Mouse (Mus musculus): ENCODE data around the gene Fis1.
"Not testable (repeated sequence)": the region's sequence is repeated elsewhere in the genome, so short reads cannot be mapped to it uniquely, and the experiment has no call there.

Gene Fis1

DNA sequence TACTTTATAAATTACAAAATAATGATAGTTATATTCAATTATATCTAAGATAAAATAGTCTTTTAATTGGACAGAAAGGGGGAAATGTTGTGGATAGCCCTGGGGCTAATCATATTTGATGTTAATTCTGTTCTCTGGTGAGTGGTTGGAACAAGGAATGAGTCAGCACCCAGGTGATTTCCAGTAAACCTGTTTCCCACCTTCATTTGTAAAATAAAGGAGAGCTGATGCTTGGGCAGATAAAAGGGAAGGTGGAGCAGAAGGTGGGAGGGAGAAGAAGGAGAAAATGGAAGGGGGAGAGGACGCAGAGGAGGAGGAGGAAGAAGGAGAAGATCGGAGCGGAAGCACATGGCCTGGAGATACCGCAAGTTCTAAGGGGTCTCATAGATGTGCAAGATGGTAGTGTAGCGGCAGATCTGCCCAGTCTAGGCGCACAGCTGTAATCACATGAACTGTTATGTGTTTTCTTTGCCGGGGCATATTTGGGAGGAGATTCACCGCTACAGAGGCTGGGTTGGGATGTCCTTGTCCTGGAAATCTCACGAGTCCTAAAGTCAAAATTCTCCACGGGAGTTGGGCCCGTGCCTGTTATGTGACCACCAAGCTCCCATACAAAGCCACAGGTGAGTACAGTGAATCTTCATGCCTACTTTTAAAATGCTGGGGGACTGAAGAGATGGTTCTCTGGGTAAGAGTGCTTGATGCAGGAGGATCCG lies 12.1 kb upstream of the Fis1 start:
- CTCF ChIA-PET: no interaction called here

DNA sequence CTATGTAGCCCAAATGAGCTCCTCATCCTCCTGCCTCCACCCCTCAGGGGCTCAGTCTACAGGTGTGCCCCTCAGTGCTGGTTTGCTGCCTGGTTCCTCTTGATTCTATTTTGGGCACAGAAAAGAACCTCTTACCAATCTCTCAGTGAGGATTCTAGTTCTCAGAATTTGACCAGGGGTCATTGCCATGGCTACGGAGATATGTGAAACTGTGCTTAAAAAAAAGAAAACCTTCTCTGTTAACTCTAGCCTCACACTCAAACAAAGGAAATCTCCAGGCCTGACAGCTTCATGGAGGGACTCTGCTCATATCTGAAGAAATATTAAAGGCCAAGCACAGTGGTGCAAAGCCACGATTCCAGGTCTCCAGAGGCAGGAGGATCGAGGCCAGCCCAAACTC lies 10.3 kb upstream of the Fis1 start:
- CTCF ChIA-PET: interaction anchor here (0.7 kb wide), 1 partner anchor 535 kb away, joined by 5 read pairs; no protein-coding TSS in a partner anchor

DNA sequence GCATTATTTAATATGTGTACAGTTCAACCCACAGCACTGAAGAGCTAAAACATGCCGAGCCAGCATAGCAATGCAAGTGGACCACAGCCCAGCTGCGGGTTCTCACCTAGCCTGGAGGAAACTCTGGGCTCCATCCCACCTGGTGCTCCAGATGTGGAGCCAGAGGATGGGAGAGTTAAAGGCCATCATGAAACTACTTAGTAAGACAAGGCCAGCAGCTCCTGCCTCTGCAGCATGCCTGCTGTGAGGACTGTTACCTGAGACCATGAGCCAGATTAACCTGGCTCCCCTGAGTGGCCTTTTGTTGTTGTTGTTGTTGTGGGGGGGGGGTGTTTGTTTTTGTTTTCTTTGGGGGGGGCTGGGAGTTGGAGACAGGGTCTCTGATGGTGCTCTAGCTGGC lies 9.7 kb upstream of the Fis1 start:
- CTCF ChIA-PET: no interaction called here

DNA sequence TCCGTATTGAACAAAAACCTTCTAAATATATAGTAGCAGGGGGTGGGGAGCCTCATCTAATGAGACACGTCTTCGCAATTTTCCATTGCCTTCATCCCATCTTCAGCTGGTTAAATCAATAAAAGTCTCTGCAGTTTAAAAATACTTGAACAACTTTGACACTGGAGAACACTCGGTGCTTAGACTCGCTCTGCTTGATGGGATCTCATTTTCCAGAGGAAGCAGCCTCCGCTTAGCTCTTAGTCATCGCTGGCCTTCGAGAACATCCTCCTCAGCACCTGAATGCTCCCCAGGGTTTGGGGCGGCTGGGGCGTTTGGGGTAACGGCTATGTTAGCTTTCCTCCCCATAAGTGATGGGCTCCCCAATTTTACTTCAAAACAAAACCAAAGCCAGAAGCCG lies 8.0 kb upstream of the Fis1 start:
- CTCF ChIA-PET: interaction anchor here (1.2 kb wide), 1 partner anchor 10 kb away, joined by 4 read pairs; no protein-coding TSS in a partner anchor

DNA sequence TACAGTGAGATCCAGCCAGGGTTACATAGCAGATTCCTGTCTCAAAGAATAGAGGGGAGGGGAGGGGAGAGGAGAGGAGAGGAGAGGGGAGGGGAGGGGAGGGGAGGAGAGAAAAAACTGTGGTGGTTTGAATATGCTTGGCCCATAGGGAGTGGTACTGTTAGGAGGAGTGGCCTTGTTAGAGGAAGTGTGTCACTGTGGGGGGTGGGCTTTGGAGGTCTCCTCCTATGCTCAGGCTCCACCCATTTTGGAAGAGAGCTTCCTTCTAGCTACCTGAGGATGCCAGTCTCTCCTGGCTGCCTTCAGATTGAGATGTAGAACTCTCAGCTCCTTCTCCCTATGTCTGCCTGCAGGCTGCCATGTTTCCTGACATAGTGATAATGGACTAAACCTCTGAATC lies 5.2 kb upstream of the Fis1 start:
- CTCF ChIA-PET: no interaction called here

DNA sequence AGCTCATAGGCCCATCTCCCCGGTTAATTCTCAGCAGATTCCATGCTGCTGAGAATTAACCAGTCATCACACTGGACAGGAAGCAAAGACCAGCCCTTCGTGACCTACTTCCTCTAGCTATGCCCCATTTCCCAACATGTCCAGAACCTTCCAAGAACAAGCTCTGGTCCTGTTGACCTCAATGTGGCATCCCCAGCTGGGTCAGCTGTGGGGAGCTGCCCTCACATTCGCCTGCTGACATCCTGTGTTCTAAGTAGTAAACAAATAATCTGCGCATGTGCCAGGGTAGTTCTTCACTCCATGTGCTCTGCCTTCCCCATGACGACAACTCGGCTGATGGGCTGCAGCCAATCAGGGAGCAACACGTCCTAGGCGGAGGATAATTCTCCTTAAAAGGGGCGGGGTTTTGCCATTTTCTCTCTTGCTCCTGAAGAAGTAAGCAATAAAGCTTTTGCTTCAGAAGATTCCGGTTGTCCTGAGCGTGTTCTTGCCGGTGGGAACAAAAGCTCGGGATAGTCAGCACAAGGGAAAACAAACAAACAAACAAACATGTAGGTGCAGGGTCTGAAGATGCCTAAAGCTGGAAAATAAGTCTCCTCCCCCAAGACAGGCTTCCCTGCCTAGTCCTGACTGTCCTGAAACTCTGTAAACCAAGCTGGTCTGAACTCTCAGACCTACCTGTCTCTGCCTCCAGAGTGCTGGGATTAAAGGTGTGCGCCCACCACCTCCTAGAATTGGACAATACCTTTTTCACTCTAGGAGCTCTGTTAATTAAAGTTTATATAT lies 3.3 kb upstream of the Fis1 start:
- CTCF ChIA-PET: not testable (repeated sequence)

DNA sequence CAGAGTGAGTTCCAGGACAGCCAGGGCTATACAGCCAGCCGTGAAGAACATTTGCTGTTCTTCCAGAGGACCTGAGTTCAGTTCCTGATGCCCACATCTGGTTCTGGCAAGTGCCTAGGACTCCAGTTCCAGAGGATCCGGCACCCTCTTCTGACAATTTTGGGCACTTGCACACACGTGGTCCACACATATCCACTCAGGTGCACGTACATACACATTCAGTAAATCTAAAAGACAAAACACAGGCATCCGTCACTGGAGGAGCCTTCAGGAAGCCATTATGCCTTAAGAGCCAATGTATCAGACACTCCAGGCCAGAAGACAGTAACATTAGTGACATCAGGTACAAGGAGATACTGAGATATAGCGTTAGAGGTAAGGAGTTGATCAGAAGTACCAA lies 2.6 kb upstream of the Fis1 start:
- CTCF ChIA-PET: no interaction called here

DNA sequence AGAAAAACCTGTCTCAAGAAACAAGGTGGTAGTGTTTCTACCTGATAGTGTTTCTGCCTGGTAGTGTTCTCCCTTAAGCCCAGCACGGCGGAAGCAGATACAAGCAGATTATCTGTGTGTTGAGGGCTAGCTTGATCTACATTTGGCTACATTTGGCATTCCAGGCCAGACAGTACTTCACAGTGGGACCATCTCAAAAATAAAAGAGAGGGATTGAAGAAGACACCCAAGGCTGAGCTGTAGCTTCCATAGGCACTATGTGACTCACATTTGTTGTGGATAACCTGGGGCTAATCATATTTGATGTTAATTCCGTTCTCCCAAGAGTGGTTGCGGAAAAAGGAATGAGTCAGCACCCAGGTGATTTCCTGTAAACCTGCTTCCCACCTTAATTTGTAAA lies 922 bp upstream of the Fis1 start:
- CTCF ChIA-PET: no interaction called here

DNA sequence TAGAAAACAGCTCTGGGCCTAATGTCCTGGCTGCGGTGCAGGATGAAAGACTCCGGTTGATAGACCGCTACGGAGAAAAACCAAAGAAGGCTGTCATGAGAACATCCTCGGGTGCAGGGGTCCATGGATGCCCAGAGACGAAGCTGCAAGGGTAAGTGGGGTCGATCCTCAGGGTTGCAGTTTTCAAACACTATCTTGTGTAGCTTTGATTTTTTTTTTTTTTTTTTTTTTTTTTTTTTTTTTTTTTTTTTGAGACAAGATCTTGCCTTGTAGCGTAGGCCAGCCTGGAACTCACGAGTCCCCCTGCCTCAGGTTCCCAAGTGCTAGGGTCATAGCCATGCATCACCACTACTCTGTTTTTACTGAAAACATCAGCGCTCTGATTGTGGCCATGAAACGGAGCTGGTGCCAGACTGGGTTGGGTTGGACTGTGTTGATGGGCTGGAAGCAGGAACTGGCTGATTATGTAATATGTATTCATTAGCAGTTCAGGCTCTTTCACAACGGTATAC lies 421 bp downstream of the Fis1 start:
- CTCF ChIA-PET: interaction anchor here (1.3 kb wide), 1 partner anchor 26 kb away, joined by 5 read pairs; no protein-coding TSS in a partner anchor

DNA sequence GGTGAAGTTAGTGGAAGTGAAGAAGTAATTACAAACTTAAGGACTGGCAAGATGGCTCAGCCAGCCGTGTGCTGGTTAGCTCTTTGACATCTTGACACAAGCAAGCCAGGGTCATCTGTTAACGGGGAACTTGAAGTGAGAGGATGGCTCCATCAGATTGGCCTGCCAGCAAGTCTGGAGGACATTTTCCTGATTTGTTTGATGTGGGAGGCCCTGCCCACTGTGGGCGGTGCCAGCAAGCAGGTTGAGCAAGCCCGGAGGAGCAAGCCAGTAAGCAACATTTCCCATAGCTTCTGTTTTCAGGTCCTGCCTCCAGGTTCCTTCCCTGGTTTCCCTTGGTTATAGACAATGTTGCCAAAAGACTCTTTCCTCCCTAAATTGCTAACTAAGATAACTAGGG lies 2.5 kb downstream of the Fis1 start:
- CTCF ChIA-PET: no interaction called here

DNA sequence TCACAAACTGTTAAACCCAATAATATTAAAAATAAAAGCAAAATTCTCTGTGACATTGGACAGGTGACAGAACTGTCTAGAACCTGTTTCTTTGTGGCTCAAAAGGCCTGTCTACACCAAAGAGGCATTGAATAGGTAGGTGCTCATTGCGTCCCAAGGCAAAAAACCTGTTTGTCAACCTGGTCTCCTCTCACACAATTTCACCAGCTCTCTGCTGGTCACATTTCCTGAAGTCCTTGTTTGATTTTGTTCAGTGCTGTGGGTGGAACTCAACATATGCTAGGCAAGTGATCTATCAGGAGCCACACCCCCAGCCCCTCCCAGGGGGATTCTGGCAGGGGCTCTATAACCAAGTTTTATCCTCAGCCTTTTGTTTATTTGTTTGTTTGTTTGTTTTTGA lies 4.2 kb downstream of the Fis1 start:
- CTCF ChIA-PET: no interaction called here

DNA sequence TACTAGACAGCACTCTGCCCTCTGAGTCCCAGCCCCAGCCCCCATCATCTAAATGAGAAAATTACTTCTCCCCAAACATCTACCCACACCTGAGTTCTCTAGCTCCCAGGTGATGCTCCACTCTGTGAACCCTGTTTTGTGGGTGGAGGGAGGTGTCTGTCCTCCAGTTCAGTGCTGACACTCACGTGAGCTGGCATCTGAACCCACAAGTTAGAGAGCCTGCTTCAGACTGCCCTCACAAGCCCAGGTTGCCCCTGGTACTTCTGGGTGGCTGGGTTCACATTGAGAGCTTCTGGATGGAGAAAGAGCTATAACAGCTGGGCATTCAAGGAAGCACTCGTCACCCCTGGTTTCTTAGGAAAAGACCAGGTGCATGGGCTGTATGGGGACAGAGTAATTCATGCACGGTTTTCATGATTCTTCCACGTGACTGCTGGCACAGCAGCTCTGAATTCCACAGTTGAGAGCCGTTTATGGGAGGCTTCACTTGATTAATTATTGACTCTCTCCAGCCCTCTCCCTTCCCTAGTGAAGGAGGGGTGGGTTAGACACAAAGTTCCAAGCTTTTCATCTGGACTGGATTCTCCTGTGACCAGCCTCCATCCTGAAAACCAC lies 6.0 kb downstream of the Fis1 start:
- CTCF ChIA-PET: no interaction called here

DNA sequence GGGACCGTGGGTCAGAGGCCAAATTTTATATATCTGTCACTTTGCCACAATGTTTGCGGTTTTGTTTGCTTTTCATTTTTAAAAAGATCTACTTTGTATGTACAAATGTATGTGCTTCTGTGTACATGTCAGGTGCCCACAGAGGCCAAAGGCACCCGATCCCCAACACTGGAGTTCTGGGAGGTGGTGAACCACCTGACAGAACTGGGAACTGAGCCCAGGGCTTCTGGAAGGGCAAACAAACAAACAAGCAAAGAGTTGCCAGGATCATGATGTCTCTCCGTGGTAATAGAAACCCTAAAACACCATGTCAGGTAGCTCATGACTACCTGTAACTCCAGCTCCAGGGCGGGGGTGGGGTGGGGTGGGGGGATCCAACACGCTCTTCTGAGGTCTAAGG lies 7.0 kb downstream of the Fis1 start:
- CTCF ChIA-PET: interaction anchor here (0.6 kb wide), 1 partner anchor 946 kb away, joined by 4 read pairs; no protein-coding TSS in a partner anchor

DNA sequence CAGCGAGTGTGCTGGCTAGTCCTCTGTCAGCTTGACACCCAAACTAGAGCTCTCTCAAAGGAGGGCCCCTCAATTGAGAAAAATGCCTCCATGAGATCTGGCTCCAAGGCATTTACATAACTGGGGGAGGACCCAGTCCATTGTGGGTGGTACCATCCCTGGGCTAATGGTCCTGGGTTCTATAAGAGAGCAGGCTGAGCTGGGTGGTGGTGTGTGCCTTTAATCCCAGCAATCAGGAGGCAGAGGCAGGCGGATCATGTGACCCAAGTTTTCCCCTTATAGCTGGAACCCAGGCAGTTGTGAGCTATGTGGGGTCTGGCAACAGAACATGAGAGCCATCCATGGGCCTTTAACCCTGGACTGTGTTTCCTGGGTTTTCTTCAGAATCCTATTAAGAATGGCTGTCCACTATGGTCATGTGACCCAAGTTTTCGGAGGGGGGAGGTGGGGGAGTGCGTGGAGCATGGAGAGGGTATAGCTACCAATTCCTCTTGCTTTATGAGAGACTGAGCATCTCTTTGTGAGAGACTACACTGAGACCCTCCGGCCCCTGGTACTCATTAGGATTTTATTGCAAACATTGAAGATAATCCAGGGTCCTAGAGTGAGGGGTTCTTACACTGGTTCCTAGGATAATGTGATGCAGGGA lies 8.4 kb downstream of the Fis1 start:
- CTCF ChIA-PET: interaction anchor here (0.5 to 0.7 kb wide), 3 partner anchors 33 to 1241 kb away, joined by 3 to 4 read pairs (median 3); no protein-coding TSS in a partner anchor

DNA sequence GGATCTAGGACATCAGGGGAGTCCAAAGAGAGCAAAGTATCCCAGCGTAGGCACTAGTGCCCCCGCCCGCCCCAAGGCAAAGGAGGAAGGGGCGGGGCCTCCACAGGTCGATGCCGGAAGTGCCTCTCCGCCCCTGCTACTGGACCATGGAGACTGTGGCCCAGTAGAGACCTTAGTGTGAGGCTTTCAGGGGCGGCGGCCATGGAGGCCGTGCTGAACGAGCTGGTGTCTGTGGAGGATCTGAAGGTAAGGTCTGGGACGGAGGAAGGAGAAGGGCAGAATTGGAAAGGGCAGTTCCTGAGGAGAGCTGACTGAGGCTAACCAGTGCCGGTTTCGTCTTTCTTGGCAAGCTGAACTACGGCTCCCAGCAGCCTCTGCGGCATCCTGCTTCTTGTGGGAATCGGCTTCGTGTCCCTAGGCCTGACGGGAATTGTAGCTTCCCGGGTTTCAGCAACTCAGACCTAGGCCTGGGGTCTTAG lies 8.9 kb downstream of the Fis1 start:
- CTCF ChIA-PET: interaction anchor here (0.5 to 0.9 kb wide), 3 partner anchors 9 to 793 kb away, joined by 3 to 7 read pairs (median 4); no protein-coding TSS in a partner anchor

DNA sequence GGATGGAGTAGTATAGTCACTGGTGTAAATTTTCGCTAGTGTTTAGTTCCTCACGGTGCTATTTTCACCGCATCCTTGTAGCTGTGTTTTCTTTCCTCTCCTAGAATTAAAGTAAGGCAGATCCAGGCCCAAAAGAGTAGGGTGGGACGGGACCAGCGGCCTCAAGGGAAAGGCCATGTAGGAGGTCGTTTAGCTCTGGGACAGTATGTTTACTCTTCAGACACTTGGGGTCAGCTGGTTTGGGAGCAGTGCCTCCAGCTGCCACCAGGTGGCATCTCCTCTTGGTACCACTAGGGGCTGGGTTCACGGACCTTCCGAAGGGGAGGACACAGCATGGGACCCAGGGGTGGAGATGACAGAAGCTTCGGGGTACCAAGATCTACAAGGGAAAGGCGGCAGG lies 9.4 kb downstream of the Fis1 start:
- CTCF ChIA-PET: interaction anchor here (0.9 kb wide), 1 partner anchor 8 kb away, joined by 7 read pairs; no protein-coding TSS in a partner anchor

DNA sequence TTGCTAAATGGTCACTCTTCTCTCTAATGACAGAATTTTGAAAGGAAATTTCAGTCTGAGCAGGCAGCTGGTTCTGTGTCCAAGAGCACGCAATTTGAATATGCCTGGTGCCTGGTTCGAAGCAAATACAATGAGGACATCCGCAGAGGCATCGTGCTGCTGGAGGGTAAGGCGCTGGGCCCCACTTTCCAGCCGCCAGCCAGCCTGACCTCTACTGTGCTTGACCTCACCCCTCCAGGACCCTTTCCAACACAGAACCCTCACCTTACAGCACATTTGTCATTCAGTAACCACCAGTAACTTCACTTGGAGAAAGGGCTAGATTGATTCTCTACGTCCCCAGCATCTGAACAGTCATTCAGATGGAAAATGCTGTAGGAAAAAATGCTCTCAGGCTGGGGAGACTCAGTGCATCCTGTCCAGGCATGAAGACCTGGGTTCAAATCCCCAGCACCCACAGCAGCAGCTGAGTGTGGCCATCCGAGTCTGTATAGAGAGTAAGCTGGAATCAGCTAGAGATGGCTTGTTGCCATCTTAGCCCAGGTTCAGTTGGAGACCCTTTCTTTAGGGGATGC lies 10.0 kb downstream of the Fis1 start:
- CTCF ChIA-PET: interaction anchor here (0.6 to 0.9 kb wide), 2 partner anchors 8 to 379 kb away, joined by 7 to 23 read pairs; no protein-coding TSS in a partner anchor

DNA sequence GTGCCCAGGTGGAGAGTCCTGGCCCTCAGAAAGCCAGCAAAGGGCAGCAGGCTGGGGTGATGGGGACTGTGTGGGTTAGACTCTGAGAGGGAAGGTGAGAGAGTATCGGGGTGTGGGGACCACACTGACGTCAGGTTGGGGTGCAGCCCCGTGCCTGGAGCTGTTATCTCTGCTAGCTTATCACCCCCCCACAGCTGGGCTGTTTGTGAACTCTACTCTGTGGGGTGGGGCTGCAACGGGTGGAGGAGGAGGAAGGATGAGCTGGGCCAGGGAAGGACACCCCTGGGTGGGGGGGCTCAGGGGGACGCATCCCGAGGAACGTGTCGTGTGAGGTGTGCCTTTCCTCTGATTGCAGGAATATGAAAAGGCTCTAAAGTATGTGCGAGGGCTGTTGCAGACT lies 12.1 kb downstream of the Fis1 start:
- CTCF ChIA-PET: no interaction called here

DNA sequence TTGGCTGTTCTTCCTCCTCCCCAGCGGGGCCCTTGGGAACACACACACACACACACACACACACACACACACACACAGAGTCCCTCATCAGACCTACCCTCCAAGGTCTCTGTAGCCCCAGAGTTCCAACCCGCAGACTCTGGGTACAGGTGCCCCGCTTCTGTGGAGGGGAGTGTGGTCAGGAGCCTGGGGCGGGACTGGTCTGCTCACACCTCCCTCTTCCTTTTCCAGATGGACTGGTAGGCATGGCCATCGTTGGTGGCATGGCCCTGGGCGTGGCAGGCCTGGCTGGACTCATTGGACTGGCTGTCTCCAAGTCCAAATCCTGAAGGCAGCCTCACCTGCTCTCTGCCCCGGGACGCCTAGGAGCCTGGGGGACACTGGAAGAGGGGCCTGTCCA lies 12.6 kb downstream of the Fis1 start:
- CTCF ChIA-PET: no interaction called here

DNA sequence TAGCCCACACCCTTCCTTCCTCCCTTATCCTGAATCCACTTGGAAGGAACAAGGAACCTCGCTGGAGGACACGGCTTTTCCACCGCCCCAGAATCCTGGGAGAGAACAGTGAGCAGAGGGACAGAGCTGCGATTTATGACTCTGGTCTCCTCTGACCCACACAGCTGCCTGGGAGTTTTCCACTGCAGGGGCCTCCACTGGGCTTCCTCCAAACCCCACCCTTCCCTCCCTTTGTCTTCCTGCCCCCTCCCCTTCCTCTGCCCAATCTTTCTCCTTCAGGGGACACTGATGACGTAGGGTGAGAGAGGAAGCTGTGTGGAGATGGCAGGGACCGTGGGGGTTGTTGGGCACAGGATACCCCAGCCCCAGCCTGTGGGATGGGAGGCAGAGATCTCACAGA lies 13.3 kb downstream of the Fis1 start, which contains the start of gene Cldn15:
TSS of gene Cldn15 (plus strand) at position 286 of the 400 bp plus-strand sequence.
- CTCF ChIA-PET: interaction anchor here (0.7 kb wide), 1 partner anchor 600 kb away, joined by 4 read pairs; no protein-coding TSS in a partner anchor

DNA sequence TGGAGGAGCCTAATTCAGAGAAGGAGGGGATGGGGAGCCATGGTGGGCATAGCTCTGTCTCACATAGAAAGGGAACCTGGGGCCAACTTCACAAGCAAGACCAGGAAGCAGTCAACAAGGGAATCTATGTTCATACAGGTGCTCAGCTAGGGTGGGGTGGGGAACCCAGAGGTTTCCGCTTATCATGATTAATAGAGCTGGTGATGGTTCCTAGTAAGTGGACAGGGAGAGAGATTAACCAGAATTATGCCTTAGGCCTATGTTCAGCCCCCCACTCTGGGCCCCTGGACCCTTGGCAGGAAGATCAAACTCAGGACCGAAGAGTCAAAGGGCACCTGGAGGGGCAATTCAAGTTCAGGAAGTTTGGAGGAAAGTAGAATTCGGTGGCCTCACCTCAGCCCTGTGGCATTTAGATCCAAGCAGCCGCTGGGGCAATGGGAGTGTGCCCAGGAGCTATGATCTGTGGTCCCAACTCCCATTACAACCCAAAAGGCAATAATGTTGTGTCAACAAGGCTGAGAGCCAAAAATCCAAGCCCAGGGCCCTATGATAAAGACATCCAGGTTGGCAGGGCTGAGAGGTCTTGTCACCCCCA lies 13.9 kb downstream of the Fis1 start:
- CTCF ChIA-PET: no interaction called here
